Mouse (Mus musculus) adrenal gland, postnatal 25 days (tissue): ENCODE data around the gene Hcfc2. TPM values are rescaled to one million over a fixed set of nuclear protein-coding genes. Genes with fewer than 3 reads are reported as not detected.
A peak's percentile ranks its signal among the peaks of the same experiment; 100 is the strongest.

Experiments
- DNase-seq: peaks from one replicate; pipeline ENCODE4 v3.0.0; 2021; ENCODE audit warnings: mixed read lengths
- total RNA-seq: library from RNA; stranded (reverse); gene quantifications from 2 replicates; pipeline ENCODE4 v1.2.3, GENCODE M21; 2021

The Hcfc2 gene
- total RNA-seq, 1 experiment from 2014 or later = 27.6 TPM

GRCm38 (mm10) chr10:82741354-82741753 lies 45.4 kb downstream of the Hcfc2 start:
- DNase-seq = no peak

GRCm38 (mm10) chr10:82741876-82742275 lies 45.9 kb downstream of the Hcfc2 start:
- no peak for DNase-seq

- DNase-seq = no peak
Observed at GRCm38 (mm10) chr10:82742578-82742977, 46.6 kb downstream of the Hcfc2 start.

GRCm38 (mm10) chr10:82744296-82744695 lies 48.3 kb downstream of the Hcfc2 start:
- no peak for DNase-seq

GRCm38 (mm10) chr10:82745301-82745700 lies 49.3 kb downstream of the Hcfc2 start:
- DNase-seq = no peak

- no peak for DNase-seq
Observed at GRCm38 (mm10) chr10:82746988-82747850, 51.3 kb downstream of the Hcfc2 start.

GRCm38 (mm10) chr10:82750778-82751177 lies 54.8 kb downstream of the Hcfc2 start:
- no peak for DNase-seq

- no peak for DNase-seq
Observed at GRCm38 (mm10) chr10:82752921-82753320, 57.0 kb downstream of the Hcfc2 start.

- no peak for DNase-seq
Observed at GRCm38 (mm10) chr10:82754642-82755041, 58.7 kb downstream of the Hcfc2 start.

GRCm38 (mm10) chr10:82755213-82755890 lies 59.4 kb downstream of the Hcfc2 start:
- no peak for DNase-seq

GRCm38 (mm10) chr10:82756466-82756865 lies 60.5 kb downstream of the Hcfc2 start:
- DNase-seq = no peak

GRCm38 (mm10) chr10:82757341-82757740 lies 61.4 kb downstream of the Hcfc2 start:
- no peak for DNase-seq

GRCm38 (mm10) chr10:82758368-82758767 lies 62.4 kb downstream of the Hcfc2 start:
- DNase-seq = no peak

GRCm38 (mm10) chr10:82758878-82759277 lies 62.9 kb downstream of the Hcfc2 start:
- no peak for DNase-seq

- no peak for DNase-seq
Observed at GRCm38 (mm10) chr10:82759706-82760105, 63.7 kb downstream of the Hcfc2 start.

GRCm38 (mm10) chr10:82761037-82761811 lies 65.3 kb downstream of the Hcfc2 start:
- DNase-seq = no peak

GRCm38 (mm10) chr10:82762756-82763681 lies 67.1 kb downstream of the Hcfc2 start:
- DNase-seq = peak; percentile 52

- peak; percentile 97 for DNase-seq
Observed at GRCm38 (mm10) chr10:82763840-82764631, 68.1 kb downstream of the Hcfc2 start, which contains the start of gene Nfyb. Gene Nfyb (minus strand): TSS chr10:82764144.

- DNase-seq = no peak
Observed at GRCm38 (mm10) chr10:82768901-82769300, 72.9 kb downstream of the Hcfc2 start.

GRCm38 (mm10) chr10:82770713-82771112 lies 74.8 kb downstream of the Hcfc2 start:
- no peak for DNase-seq
